Mouse (Mus musculus): ENCODE measurements at regions not wholly inside any gene's neighbourhood (a gene's known extent, or its start where the extent isn't known, plus 50 kb on each side); places are given as distances from the start of the nearest gene placed in this dataset.

DNA sequence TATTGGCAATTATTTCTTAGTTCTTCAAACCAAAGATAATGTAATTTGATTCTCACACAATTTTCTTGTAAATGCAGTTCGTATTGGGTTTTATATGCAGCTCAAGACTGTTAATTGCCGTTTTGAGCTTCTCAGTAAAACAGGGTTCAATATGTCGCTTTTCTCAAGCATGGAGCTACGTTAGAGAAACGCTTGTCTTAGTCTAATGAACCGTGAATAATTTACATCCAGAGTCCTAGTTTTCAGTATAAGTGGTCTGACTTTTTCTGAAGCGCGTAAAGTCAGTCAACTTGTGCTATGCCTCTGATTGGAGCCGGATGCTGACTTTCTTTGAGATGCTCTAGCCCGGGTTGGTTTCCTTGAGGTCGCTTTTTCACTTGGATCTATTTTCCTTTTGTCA lies 177.8 kb upstream of the Snx7 start:
- TF ChIP-seq USF2 (IDR thresholded peaks at IDR 0.05; ENCODE audit: borderline replicate concordance in 1 of 2, insufficient read depth in 1 of 2, low read depth in 1 of 2, low read length in 2 of 2): no peak
- no peak for TF ChIP-seq CTCF (IDR thresholded peaks at IDR 0.05 in 2 of 3, conservative IDR thresholded peaks at IDR 0.05 in 1 of 3; ENCODE audit: control insufficient read depth in 1 of 3, insufficient read depth in 1 of 3, low read depth in 2 of 3, low read length in 3 of 3, poor library complexity in 1 of 3, severe bottlenecking in 1 of 3)
- no peak for TF ChIP-seq POLR2A (IDR thresholded peaks at IDR 0.05; ENCODE audit: control insufficient read depth in 1 of 2, insufficient read depth in 1 of 2, low read depth in 1 of 2, low read length in 2 of 2, poor library complexity in 1 of 2)
- TF ChIP-seq ZC3H11A (IDR thresholded peaks at IDR 0.05; ENCODE audit: low read depth, low read length): no peak
- TF ChIP-seq MAFK (IDR thresholded peaks at IDR 0.05; ENCODE audit: borderline replicate concordance, low read depth, low read length): no peak
- no peak for TF ChIP-seq ETS1 (IDR thresholded peaks at IDR 0.05; ENCODE audit: low read depth, low read length)
- no peak for TF ChIP-seq E2F4 (IDR thresholded peaks at IDR 0.05; ENCODE audit: borderline replicate concordance, low read depth, low read length)
- no peak for TF ChIP-seq ZMIZ1 (IDR thresholded peaks at IDR 0.05; ENCODE audit: low read depth, low read length)
- no peak for TF ChIP-seq CHD2 (IDR thresholded peaks at IDR 0.05; ENCODE audit: low read length)
- no peak for TF ChIP-seq ZNF384 (IDR thresholded peaks at IDR 0.05; ENCODE audit: low read depth, low read length)

Data from MEL (cell line).